Mouse (Mus musculus) lung, postnatal 25 days (tissue): ENCODE results near the gene Zfp648.

Experiments used
- DNase-seq: peaks from one replicate; pipeline ENCODE4 v3.0.0; 2022; ENCODE audit warnings: low spot score

Zfp648 gene

GRCm38 (mm10) chr1:154200955-154201722, at the start of gene Zfp648:
Gene Zfp648 (plus strand): TSS chr1:154201187.
- DNase-seq: no peak

GRCm38 (mm10) chr1:154152539-154152938, 48.4 kb upstream of the Zfp648 start:
- DNase-seq: no peak

DNA sequence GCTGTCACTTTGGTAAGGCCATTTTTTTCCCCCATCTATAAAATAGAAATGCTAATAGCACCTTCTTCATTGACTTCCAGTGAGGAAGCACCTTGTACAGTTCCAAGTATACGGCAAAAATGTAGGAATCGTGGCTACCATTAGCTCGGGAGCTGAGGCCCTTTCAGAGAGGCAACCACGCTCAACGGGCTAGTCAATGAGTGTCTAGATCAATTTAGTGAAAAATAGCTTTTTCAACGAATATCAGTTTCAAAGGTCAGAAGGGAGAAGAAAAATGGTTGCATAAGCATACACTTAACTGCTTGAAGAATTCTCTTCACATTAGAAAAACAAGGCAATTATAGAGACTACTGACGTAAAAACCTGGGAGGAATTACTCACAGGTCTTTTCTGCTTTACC, 47.2 kb upstream of the Zfp648 start:
- DNase-seq: no peak

GRCm38 (mm10) chr1:154156177-154157062, 44.6 kb upstream of the Zfp648 start:
- peak; percentile 23 for DNase-seq

GRCm38 (mm10) chr1:154157131-154157530, 43.9 kb upstream of the Zfp648 start:
- DNase-seq: peak; percentile 25

DNA sequence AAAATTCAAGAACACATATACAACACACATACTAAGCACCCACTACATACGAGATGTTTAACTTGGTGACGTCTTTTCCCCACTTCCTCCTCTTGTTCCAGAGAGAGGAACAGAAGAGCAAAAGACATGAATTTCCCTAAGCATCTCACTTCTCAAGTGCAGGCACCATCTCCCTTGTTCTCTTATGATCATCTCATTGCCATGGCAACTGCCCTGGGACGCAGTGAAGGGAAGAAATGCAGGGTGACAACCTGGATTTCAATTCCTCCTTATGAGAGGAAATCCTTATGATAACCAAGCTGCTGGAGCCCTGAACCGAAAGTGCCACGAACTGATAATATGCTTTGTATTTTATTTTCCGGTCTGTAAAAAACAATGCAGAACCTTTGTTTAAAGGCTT, 33.3 kb upstream of the Zfp648 start:
- DNase-seq: no peak

DNA sequence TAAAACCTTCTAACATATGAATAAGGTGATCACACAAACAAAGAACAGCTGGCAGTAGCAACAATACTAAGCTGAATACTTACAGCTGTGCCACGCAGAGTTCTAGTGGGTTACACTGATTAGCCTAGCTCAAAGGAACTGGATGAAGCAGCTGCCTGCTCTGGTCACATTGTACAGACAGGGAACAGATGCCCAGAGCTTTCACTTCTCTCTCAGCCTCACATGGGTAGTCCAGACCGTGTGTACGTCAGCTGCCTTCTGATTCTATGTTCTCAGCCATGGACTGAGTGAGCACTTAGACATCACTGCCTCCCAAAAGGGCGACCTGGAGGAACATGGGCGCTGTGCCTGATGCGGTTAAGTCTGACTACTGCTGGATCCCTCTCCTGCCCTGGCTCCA, 25.7 kb upstream of the Zfp648 start:
- no peak for DNase-seq

- no peak for DNase-seq
Observed at GRCm38 (mm10) chr1:154177781-154178180, 23.2 kb upstream of the Zfp648 start.

- no peak for DNase-seq
Observed at GRCm38 (mm10) chr1:154178541-154179155, 22.3 kb upstream of the Zfp648 start.

DNA sequence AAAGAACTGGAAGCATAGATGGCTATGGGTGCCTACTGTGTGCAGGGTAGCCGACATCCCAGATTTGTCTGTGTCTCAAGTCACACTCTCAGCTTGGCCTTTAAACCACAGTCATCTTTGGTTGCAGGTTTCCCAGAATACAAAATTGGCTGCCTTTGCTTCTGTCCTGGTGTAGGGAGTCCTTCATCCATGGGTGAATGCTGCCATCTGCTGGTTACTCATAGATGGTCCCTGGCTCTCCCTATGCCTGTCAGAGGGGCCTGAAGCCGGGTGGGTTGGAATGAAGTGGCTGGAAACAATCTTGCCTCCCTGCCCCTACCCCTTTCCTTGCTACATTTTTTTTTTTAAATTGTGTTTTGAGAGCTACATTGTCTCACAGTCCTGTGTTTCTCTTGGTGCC, 20.0 kb upstream of the Zfp648 start:
- peak; percentile 77 for DNase-seq

- no peak for DNase-seq
Observed at GRCm38 (mm10) chr1:154182396-154183076, 18.5 kb upstream of the Zfp648 start.

DNA sequence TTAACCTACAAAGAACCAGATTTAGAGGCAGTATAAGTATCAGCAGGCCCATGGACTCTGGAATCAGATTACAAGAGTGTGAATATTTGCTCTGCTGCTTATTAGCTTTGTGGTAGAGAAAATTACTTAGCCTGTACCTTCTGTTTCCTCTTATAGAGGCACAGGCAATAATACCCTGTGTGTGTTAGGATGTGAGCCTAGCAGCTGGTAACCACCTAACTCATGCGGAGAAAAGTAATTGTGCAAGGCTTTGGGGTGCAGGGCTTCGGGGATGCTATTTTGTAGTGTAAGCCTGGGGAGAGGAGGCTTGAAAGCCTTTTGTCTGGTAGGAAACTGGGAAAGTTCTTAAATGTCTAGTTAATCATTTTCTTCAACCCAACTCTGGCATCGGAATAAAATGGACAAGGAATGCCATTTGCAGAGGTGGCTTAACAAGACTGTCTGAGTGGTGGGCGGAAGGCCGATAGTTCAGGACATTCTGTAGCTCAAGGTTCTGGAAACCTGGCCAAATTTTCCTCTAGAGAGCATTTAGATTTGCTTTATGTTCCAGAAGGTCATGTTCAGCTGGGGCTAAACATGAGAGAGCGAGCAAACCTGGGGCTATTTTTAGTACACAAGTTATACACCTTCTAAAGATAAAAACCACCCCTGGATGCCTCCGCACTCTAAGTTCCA, 17.8 kb upstream of the Zfp648 start:
- no peak for DNase-seq

- no peak for DNase-seq
Observed at GRCm38 (mm10) chr1:154188229-154188628, 12.8 kb upstream of the Zfp648 start.

DNA sequence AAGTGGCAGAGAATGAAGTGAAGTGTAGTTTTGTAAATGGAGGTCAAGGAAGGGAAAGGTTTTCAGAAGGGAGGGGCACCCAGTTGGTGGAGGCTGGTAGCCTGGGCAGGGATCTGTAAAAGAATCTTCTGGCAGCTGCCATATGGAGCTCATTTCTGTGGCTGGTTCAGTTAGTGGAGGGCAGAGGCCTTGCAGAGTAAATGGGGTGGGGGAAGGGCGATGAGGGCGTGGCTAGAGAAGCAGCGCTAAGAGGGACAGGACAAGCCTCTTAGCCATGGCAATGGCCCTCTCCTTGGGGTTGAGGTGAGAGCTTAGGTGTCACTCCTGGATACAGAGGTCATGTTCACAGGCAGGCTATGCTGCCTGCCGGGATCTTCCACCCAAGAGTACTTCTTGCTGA, 12.4 kb upstream of the Zfp648 start:
- DNase-seq: no peak

GRCm38 (mm10) chr1:154189842-154190530, 11.0 kb upstream of the Zfp648 start:
- no peak for DNase-seq

DNA sequence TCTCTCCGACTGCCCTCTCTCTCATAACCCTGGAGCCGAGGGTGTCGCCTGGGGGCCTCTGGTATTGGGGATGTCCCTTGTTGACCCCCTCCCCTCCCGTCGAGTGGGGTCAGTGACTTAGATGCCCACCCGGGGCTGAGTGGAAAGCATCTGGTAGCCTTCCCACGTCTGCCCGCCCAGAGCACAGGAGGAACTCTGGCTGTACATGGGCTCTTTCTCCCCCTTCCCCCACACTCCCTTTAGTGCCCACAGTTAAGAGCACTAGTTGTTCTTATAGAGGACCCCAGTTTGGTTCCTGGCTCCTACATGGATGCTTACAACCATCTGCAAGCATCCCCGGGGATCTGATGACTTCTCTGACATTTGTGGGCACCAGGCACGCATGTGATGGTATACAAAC, 2.1 kb upstream of the Zfp648 start:
- DNase-seq: no peak

- no peak for DNase-seq
Observed at GRCm38 (mm10) chr1:154202580-154202979, 1.6 kb downstream of the Zfp648 start.

DNA sequence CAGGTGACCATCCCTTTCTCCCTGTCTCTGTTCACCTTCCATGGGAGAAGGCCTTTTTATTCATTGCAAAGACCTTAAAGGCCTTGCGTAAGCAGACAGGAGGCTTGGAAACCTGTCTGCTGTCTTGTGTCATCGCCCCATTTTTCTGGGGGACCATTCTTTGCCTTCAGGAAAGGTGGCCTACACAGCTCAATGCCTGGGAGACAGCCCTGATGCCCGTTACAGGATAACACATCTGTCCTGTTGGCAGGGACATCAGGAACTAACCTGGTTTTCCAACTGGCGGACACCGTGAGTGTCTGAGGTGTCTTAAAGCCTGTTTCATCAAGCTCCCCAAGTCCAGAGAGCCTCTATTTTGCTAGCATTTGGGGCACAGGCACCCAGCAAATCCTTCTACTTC, 2.4 kb downstream of the Zfp648 start:
- DNase-seq: no peak

GRCm38 (mm10) chr1:154204652-154205573, 3.9 kb downstream of the Zfp648 start:
- DNase-seq: no peak

- no peak for DNase-seq
Observed at GRCm38 (mm10) chr1:154219991-154220390, 19.0 kb downstream of the Zfp648 start.
